Mouse (Mus musculus): Measurements from ENCODE around the gene Abce1.
A peak's percentile ranks its signal among the peaks of the same experiment; 100 is the strongest.

Abce1 gene

DNA sequence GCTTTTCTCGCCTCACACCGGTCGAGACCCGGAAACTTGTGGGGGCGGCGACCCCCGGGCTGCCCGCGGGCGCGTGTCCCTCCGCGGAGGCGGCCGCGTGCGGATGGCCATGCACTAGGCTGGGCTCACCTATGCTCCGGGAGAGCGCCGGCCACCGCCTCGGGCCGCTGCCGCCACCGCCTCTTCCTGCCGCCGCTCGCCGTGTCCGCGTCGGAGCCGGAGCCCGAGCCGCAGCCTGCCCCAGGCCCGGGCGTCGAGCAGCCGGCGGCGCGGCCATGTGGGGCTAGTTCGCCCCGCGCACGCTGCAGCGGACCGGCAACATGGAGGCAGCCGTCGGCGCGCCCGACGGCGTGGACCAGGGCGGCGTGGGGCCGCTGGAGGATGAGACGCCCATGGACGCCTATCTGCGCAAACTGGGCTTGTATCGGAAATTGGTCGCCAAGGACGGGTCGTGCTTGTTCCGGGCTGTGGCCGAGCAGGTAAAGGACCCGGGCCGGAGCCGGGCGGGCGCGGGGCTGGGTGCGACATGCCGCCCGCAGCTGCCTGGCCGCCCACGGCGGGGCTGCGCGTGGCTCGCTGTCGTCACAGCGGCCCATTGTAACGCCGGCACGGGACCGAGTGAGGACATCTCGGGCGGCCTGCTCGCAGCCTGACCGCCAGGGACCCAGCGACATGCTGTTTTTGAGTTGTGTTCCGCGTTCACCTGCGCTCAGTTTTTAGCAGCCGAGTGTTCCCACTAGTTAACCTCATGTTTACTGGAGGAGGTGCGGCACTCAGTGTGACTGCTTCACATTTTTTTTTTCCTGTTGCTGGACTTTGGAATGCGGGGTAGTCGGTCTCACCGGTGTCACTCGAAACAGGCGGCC lies 71.7 kb downstream of the Abce1 start, which contains the start of gene Otud4:
Otud4 (plus strand) TSS at position 33 of the 866 bp plus-strand sequence.
- peak; percentile 48 for DNase-seq

DNA sequence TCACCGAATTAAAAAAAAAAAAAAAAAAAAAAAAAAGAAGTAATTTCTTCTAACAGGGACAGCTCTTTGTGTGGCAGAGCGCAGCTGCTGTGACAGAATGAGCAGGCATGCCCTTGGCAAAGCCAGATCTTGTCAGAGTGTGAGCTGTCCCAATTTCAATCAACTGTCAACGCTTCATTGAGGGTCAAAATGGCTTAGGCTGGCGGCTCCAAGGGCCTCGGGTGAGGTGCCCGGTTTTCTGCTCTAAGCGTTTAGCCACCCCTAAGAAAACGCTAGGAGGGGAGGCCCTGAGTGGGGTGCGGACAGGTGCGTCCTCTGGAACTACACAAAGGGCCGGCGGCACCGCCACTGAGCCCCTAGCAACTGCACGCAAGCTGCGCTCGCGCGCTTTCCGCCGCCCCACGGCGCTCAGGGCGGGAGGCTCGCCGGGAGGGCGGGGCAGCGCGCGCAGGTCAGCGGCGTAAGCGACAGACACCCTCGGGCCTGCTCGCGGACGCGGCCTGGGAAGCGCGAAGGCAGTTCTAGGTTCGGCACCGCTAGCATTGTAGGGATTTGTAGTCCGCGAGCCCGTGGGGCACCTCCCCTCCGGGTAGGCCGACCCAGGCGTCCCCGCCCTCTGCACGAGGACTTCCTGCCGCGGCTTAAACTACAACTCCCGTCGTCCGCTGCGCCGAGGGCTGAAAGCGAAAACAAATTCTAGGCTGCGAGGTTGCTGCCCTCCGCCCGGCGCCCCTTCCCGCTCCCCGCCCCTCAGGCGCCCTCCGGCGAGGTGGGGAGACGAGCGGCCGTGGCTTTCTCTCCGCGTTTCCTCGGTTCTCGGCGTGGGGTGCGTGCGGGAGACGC lies 72.6 kb downstream of the Abce1 start:
- DNase-seq = peak; percentile 97

DNA sequence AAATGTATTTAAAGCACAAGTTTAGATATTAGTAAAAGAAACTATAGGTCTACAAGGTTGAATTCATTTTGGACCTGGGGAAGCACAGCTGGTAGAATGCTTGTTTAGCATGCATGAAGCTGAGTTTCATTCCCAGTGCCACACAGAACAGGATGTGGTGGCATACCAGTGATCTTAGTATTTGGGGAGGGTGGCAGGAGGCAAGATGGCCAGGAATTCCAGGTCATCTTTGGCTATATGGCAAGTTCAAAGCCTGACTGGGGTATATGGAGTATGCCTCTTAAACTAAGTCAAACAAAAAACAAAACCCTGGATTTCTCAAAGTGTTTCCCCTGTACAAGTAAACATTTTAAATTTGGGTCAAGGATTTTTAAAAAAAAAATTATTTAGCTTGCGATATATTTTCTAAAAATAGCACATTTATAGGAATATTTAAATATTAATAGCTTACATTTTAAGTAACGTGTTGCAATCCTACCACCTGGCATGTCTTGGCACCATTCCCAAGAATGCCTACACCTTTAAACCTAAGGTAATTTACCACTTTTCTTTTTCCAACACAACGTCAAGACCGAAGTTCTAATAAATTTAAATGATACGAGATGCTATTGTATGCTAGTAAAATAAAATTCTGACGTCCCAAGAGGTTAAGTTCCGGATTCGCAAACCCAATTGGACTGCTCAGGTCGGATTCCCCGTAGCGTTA lies 73.4 kb downstream of the Abce1 start:
- no peak for DNase-seq

DNA sequence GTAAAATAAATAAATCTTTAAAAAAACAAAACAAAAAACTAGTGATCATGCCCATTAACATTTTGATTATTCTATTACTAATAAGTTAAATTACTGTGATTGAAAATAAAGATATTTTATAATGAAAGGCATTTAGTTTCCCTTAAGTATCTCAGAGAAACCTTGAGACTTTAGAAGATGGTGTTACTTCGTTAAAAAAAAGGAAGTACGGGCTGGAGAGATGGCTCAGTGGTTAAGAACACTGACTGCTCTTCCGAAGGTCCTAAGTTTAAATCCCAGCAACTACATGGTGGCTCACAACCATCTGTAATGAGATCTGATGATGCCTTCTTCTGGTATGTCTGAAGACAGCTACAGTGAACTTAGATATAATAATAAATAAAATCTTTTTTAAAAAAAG lies 74.3 kb downstream of the Abce1 start:
- no peak for DNase-seq

DNA sequence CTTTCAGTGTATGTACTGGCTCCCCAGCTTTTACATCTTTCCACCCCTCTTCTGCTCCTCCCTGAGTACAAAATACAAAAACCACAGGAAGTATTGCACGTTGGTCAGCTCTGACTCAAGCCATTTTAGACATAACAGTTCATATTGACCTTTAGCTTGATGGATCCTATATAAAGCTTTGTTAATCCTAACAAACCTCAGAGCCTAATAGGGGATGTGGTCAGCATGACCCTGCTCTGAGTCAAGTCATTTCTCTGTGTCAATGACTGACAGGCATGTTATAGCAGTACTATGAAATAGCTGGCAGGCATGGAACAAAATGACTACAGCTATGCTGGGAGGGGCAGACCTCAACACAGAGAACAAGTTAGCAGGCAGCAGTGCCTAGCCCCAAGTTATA lies 75.4 kb downstream of the Abce1 start:
- no peak for DNase-seq

DNA sequence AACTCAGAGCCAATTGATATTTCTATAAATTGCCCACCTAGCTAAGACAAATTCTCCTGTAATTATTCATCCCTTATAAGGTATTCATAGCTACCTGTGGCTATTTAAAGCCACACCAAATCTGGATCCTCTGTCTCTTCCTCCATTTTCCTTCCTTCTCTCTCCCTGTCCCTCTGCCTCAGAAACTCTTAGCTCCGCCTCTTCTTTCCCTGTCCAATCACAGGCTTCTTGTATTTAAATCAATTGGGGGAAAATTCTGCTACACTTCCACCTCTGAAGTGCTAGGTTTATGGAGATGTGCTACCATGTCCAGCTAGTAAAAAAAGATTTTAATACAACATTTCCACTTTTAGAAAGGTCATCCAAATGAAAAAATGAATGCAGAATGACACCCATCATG lies 76.0 kb downstream of the Abce1 start:
- no peak for DNase-seq

Data from thymus, postnatal 25 days (tissue).